Mouse (Mus musculus) embryonic facial prominence, embryonic 10.5 days (tissue): ENCODE measurements around the gene Mid1. TPM values are rescaled to one million over a fixed set of nuclear protein-coding genes. Genes with fewer than 3 reads are reported as not detected.
"Not testable (repeated sequence)": the region's sequence is repeated elsewhere in the genome, so short reads cannot be mapped to it uniquely, and the experiment has no call there.

Experiments
- DNase-seq: peaks from one replicate; pipeline ENCODE4 v3.0.0-alpha.2; 2017; ENCODE audit warnings: low spot score
- H3K27ac ChIP-seq: fragments of 300-500 bp; sonication (generic); replicated peaks from 2 replicates; pipeline ENCODE4 v1.5.1; 2016; ENCODE audit warnings: mild to moderate bottlenecking
- H3K27me3 ChIP-seq: fragments of 300-500 bp; sonication (generic); replicated peaks from 2 replicates; pipeline ENCODE4 v1.6.1; 2016; ENCODE audit warnings: low read depth, mild to moderate bottlenecking; ENCODE audit not compliant: poor library complexity, severe bottlenecking
- H3K36me3 ChIP-seq: fragments of 300-500 bp; sonication (generic); replicated peaks from 2 replicates; pipeline ENCODE4 v1.6.1; 2016; ENCODE audit warnings: mild to moderate bottlenecking, moderate library complexity
- H3K4me1 ChIP-seq: fragments of 300-500 bp; sonication (generic); 2 replicates; pipeline ENCODE4 v1.6.1; 2016
- H3K4me3 ChIP-seq: fragments of 300-500 bp; sonication (generic); 2 replicates; pipeline ENCODE4 v1.5.1; 2016; ENCODE audit warnings: mild to moderate bottlenecking, moderate library complexity
- H3K9me3 ChIP-seq: fragments of 300-500 bp; sonication (generic); 2 replicates; pipeline ENCODE4 v1.6.1; 2016; ENCODE audit warnings: mild to moderate bottlenecking
- WGBS: fragments of 180-500 bp; shearing (Covaris S2); methylation state at CpG from one replicate; pipeline ENCODE4 v1.1.7; 2016; 5-methylcytosine and 5-hydroxymethylcytosine counted together
- polyA plus RNA-seq: library from polyadenylated mRNA; unstranded; fragments of >200 nt; fragmentation: Nextera tagmentation; extraction: Ambion mirVana; gene quantifications from 2 replicates; pipeline ENCODE4 v1.2.1, GENCODE M21; 2016

Mid1 gene
- polyA plus RNA-seq, 1 experiment from 2014 or later: 18.6 TPM

DNA sequence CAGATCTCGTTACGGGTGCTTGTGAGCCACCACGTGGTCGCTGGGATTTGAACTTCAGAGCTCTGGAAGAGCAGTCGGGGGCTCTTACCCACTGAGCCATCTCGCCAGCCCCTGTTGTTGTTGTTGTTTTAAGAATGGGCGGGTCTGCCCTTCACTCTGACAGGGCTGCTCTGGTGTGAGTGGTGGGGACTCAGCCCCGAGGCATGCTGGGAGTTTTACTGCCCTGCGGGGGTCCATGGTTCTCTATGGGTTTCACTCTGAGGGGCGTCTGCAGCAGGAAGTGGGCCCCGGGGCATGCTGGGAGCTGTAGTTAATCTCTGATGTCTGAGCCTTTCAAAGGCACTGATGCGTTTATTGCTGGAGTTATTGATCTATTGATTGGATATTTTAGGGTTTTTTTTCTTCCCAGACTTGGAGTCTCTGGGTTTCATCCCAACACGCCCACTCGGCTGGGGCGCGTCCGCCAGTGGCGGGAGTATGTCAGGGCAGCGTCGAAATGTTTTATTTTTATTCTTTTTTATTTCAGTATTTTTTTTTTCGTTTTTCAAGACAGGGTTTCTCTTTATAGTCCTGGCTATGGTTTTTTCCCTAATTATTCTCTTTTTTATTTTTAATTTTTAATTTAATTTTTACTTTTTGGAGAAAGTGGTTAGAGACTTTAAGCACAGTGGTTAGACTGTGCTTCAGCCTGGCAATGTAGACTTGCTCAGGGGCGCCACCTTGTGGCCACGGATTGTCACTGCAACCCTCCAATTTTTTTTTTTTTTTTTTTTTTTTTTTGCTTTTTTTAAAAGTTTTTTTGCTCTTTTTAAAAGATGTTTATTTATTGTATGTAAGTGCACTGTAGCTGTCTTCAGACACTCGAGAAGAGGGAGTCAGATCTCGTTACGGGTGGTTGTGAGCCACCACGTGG, 332.6 kb downstream of the Mid1 start:
- peaks cover 48% of the 10 kb centered on the region for H3K9me3 ChIP-seq
- H3K4me3 ChIP-seq: peak overlapping the region; percentile 1; the same call in 1 of the 2 replicates
- DNase-seq: peak; percentile 91
- 62% methylated on average over 27 of the region's 27 CpGs for WGBS
- H3K27ac ChIP-seq, H3K4me1 ChIP-seq, H3K27me3 ChIP-seq: not testable (repeated sequence)
- H3K36me3 ChIP-seq: peaks cover 59% of the 10 kb centered on the region

DNA sequence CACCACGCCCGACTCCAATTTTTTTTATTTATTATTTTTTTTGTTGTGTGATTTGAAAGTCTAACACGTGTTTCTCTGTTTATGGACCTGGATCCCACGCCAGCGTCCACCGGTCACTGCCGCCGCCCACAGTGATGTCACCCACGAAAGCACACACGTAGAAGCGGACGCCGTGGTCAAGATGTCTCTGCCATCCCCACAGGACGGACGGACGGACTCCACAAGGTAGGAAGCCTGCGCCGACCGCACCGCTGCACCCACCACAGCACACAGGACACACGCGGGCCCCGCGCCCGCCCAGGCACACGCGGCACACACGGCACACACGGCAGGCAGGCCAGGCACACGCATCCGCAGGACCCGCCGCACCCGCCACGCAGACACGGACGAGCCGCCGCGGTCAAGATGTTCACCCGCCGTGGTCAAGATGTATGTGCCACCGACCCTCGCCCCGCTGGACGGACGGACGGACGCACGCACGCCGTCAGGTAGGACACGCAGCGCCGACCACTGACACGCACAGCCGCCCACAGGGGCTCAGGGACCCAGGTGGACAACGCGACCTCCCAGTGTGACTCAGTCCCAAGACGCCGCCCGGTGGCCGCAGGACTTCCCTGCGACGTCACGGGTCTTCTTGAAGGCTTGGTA, 333.7 kb downstream of the Mid1 start:
- peak; percentile 59 for DNase-seq
- not testable (repeated sequence) for H3K27me3 ChIP-seq, H3K4me3 ChIP-seq, H3K27ac ChIP-seq, H3K4me1 ChIP-seq
- peaks cover 59% of the 10 kb centered on the region for H3K36me3 ChIP-seq
- WGBS: 87% methylated on average over 66 of the region's 66 CpGs
- peaks cover 48% of the 10 kb centered on the region for H3K9me3 ChIP-seq

GRCm38 (mm10) chrX:170019219-170019953, 334.4 kb downstream of the Mid1 start:
- 86% methylated on average over 30 of the region's 30 CpGs for WGBS
- DNase-seq: peak; percentile 49
- H3K4me3 ChIP-seq, H3K4me1 ChIP-seq, H3K27me3 ChIP-seq, H3K27ac ChIP-seq: not testable (repeated sequence)
- H3K36me3 ChIP-seq: peaks cover 56% of the 10 kb centered on the region
- peaks cover 48% of the 10 kb centered on the region for H3K9me3 ChIP-seq

DNA sequence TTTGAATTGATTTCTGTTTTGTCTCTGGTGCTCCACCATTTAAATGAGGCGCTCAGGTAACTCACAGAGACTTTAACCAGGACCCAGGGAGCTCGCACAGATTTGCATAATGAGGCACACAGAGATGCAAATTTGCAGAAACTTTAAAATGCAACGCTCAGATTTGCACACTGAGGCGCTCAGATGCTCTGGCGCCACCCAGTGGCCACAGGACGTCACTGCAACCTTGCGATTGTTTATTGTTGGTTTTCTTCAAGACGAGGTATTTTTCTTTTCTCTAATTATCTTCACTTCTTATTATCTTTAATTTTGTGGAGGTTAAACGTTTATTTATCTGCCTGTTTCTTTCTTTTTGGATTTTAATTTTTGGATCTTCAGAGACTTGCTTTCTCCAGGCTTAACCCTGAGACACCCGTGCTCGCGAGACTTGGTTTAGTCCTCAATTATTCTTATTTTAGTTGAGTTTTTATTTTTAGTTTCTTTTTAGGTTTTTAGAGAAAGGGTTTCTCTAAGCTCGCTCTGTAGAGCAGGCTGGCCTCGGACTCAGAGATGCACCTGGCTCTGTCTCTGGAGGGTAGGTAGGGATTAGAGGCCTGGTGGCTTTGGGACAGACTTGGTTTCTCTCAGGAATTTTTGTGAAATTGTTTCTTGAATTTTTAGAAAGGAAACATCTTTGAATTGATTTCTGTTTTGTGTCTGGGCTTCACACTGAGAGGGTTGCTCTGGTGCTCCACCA, 335.1 kb downstream of the Mid1 start:
- H3K4me1 ChIP-seq, H3K27ac ChIP-seq, H3K4me3 ChIP-seq, H3K27me3 ChIP-seq: not testable (repeated sequence)
- WGBS: 58% methylated on average over 14 of the region's 14 CpGs
- Histone ChIP-seq H3K9me3 (peaks cover 48% of the 10 kb centered on the region), H3K36me3 (peaks cover 56% of the 10 kb centered on the region)
- peak; percentile 8 for DNase-seq

- peak; percentile 79 for DNase-seq
- WGBS: 53% methylated on average over 9 of the region's 9 CpGs
- not testable (repeated sequence) for H3K4me3 ChIP-seq, H3K27me3 ChIP-seq, H3K4me1 ChIP-seq, H3K27ac ChIP-seq
- H3K9me3 ChIP-seq: peaks cover 48% of the 10 kb centered on the region
- H3K36me3 ChIP-seq: peaks cover 56% of the 10 kb centered on the region
Measured at GRCm38 (mm10) chrX:170020690-170021050, 335.7 kb downstream of the Mid1 start.

DNA sequence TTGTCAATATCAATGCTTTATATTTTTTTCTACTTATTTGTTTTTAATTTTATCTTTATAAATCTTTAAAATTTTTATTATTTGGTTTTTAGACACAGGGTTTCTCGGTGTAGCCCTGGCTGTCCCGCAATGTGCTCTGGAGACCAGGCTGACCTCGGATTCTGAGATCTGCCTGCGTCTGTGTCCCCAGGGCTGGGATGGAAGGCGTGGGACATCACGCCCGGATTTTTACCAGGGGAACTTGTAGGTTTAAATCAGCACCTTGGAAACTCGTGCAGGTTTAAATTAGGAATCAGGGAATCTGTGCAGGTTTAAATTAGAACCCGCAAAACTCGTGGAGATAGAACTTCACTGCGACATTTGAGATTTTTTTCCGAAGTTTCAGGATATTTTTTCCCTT, 336.2 kb downstream of the Mid1 start:
- H3K27me3 ChIP-seq, H3K4me1 ChIP-seq, H3K4me3 ChIP-seq, H3K27ac ChIP-seq: not testable (repeated sequence)
- H3K36me3 ChIP-seq: peaks cover 53% of the 10 kb centered on the region
- H3K9me3 ChIP-seq: peaks cover 47% of the 10 kb centered on the region
- 80% methylated on average over 12 of the region's 12 CpGs for WGBS
- peak; percentile 37 for DNase-seq

DNA sequence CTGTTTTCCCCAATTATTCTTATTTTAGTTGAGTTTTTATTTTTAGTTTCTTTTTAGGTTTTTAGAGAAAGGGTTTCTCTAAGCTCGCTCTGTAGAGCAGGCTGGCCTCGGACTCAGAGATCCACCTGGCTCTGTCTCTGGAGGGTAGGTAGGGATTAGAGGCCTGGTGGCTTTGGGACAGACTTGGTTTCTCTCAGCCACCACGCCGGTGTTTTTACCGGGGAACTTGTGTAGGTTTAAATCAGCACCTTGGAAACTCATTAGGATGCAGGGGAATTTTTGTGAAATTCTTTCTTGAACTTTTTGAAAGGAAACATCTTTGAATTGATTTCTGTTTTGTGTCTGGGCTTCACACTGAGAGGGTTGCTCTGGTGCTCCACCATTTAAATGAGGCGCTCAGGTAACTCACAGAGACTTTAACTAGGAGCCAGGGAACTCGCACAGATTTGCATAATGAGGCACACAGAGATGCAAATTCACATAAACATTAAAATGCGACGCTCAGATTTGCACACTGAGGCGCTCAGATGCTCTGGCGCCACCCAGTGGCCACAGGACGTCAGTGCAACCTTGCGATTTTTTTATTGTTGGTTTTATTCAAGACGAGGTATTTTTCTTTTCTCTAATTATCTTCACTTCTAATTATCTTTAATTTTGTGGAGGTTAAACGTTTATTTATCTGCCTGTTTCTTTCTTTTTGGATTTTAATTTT, 336.9 kb downstream of the Mid1 start:
- H3K9me3 ChIP-seq: peaks cover 44% of the 10 kb centered on the region
- not testable (repeated sequence) for H3K27ac ChIP-seq, H3K4me3 ChIP-seq, H3K27me3 ChIP-seq, H3K4me1 ChIP-seq
- peak; percentile 72 for DNase-seq
- peaks cover 48% of the 10 kb centered on the region for H3K36me3 ChIP-seq
- 55% methylated on average over 15 of the region's 15 CpGs for WGBS

Other genes starting within 250 kb of the Mid1 start
- gene 4933400A11Rik, start 94.4 kb downstream of the Mid1 start, polyA plus RNA-seq: 0.27 and 0.33 TPM in 2 replicates